Mouse (Mus musculus): Measurements from ENCODE around the gene Gm44503. TPM values are rescaled to one million over a fixed set of nuclear protein-coding genes. Genes with fewer than 3 reads are reported as not detected.

Gm44503 gene
- polyA plus RNA-seq, 1 experiment from 2014 or later = 0.31 TPM

DNA sequence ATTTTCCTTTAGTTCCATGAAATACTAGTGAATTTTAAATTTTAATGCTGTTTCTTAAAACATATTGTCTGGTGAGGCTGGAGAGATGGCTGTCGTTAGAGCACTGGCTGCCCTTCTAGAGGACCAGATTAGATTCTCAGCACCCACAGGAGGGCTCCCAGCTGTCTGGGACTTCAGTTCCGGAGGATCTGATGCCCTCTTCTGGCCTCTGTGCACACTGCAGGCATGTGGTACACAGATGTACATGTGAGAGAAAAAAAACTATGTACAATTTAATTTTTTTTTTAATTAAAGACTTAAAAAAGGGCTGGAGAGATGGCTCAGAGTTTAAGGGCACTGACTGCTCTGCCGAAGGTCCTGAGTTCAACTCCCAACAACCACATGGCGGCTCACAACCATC lies 23.3 kb upstream of the Gm44503 start:
- no peak for ATAC-seq (ENCODE audit: low FRiP score)

DNA sequence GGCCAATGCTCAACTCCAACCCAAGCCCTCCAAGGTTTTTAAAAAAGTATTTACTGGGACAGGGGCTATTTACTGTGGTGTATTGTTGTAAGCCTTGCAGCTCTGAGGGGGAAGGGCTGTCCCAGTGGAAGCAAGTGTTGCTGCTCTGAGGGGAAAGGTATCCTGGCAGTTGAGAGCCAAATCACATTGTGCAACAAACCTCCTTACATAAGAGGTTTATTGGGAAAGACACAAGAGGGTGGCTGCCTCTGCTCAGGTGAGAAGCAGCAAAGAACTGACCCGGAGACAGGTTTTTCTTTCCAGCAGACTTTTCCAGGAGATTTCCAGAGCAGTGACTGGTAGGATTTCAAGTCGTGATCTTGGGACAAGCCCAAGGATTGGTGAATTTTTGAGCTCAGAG lies 22.4 kb upstream of the Gm44503 start:
- no peak overlapping the region for H3K9ac ChIP-seq
- H3K4me2 ChIP-seq (replicated peaks) = no peak overlapping the region
- H3K36me3 ChIP-seq (replicated peaks; ENCODE audit: control insufficient read depth, insufficient read depth) = 0 out of 2 replicates have a peak, but pooled peaks cover 8% of the 10 kb centered on the region
- no peak overlapping the region for H3K4me3 ChIP-seq (replicated peaks; ENCODE audit: low read length)
- WGBS = 75% methylated on average over 2 of the region's 2 CpGs
- no peak overlapping the region for H3K27ac ChIP-seq
- no peaks in the 10 kb centered on the region for H3K27me3 ChIP-seq (ENCODE audit: control insufficient read depth, insufficient read depth, low read length)
- H3K4me1 ChIP-seq (replicated peaks; ENCODE audit: control insufficient read depth, insufficient read depth, low read length) = no peaks in the 10 kb centered on the region
- ATAC-seq (ENCODE audit: low FRiP score) = no peak
- no peak for DNase-seq (ENCODE audit: low spot score)
- H3K9me3 ChIP-seq (ENCODE audit: control insufficient read depth, low read length) = no peaks in the 10 kb centered on the region

More for the DNA sequence above, 23.3 kb upstream of the Gm44503 start:
- H3K36me3 ChIP-seq (replicated peaks; ENCODE audit: control insufficient read depth, insufficient read depth) = 0 out of 2 replicates have a peak, but pooled peaks cover 8% of the 10 kb centered on the region
- no peak overlapping the region for H3K4me3 ChIP-seq (replicated peaks; ENCODE audit: low read length)
- WGBS = 92% methylated on average over 4 of the region's 4 CpGs
- no peak overlapping the region for H3K4me2 ChIP-seq (replicated peaks)
- no peak overlapping the region for H3K9ac ChIP-seq
- H3K9me3 ChIP-seq (ENCODE audit: control insufficient read depth, low read length) = no peaks in the 10 kb centered on the region
- no peak overlapping the region for H3K27ac ChIP-seq
- DNase-seq (ENCODE audit: low spot score) = no peak
- no peaks in the 10 kb centered on the region for H3K4me1 ChIP-seq (replicated peaks; ENCODE audit: control insufficient read depth, insufficient read depth, low read length)
- H3K27me3 ChIP-seq (ENCODE audit: control insufficient read depth, insufficient read depth, low read length) = no peaks in the 10 kb centered on the region

DNA sequence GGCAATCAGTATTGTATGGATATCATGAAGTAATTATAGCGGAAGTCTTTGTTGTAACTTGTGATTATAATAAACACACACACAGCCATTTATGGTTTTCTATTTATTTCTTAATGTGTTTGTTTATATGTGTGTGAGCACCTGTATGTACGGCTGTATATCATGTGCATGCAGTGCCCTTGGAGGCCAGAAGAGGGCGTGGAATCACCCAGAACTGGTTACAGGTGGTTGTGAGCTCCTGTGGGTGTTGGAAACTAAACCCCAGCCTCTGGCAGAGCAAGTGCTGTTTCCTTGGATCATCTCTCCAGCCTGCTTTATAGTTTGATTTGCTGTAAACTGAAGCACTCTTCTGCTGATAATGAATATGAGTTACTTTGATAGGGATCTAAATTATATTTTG lies 15.2 kb upstream of the Gm44503 start:
- Histone ChIP-seq H3K4me3 (replicated peaks; ENCODE audit: low read length) (no peak overlapping the region), H3K9ac (no peak overlapping the region), H3K27ac (no peak overlapping the region), H3K4me2 (replicated peaks) (no peak overlapping the region), H3K4me1 (replicated peaks; ENCODE audit: control insufficient read depth, insufficient read depth, low read length) (no peaks in the 10 kb centered on the region), H3K27me3 (ENCODE audit: control insufficient read depth, insufficient read depth, low read length) (no peaks in the 10 kb centered on the region), H3K9me3 (ENCODE audit: control insufficient read depth, low read length) (no peaks in the 10 kb centered on the region), H3K36me3 (replicated peaks; ENCODE audit: control insufficient read depth, insufficient read depth) (peaks cover 37% of the 10 kb centered on the region)
- DNase-seq (ENCODE audit: low spot score) (no peak), ATAC-seq (ENCODE audit: low FRiP score) (no peak)
- 65% methylated on average over 3 of the region's 3 CpGs for WGBS

DNA sequence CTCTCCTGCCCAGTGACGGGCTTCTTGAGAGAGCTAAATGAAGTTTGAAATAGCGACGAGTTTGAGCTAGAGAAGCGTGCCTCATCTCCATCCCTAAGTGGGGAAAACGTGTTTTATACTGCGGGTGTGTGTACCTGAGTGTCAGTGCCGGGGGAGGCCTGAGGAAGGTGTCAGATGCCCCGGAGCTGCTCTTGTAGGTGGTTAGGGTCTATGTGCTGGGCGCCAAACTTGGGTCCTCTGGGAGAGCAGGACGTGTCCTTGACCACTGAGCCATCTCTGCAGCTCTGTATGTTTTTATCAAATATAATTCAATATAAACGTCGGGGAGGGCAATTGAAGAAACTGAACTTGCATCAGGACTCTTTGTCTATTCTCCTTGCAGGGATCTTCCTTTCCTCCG lies 14.4 kb upstream of the Gm44503 start:
- no peaks in the 10 kb centered on the region for H3K27me3 ChIP-seq (ENCODE audit: control insufficient read depth, insufficient read depth, low read length)

DNA sequence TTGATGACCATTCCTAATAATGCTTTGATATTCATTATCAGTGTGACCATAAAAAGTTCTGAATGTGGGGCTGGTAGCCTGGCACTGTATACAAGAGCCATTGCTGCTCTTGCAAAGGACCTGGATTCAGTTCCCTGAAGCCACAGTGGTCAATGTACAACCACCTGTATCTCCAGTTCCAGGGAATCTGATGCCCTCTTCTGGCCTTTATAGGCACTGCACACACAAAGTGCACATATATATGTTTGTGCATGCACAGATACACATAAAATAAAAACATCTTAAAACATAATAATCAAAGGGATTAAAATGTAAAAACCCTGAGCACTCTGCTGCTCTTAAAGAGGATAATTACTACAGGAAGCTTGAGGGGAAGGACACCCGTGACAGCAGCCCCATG lies 11.6 kb upstream of the Gm44503 start:
- Histone ChIP-seq H3K4me3 (replicated peaks; ENCODE audit: low read length) (no peak overlapping the region), H3K9me3 (ENCODE audit: control insufficient read depth, low read length) (no peaks in the 10 kb centered on the region)

More for the DNA sequence above, 14.4 kb upstream of the Gm44503 start:
- Histone ChIP-seq H3K27ac (no peak overlapping the region), H3K9me3 (ENCODE audit: control insufficient read depth, low read length) (no peaks in the 10 kb centered on the region), H3K4me1 (replicated peaks; ENCODE audit: control insufficient read depth, insufficient read depth, low read length) (no peaks in the 10 kb centered on the region), H3K36me3 (replicated peaks; ENCODE audit: control insufficient read depth, insufficient read depth) (peaks cover 37% of the 10 kb centered on the region), H3K9ac (no peak overlapping the region), H3K4me3 (replicated peaks; ENCODE audit: low read length) (no peak overlapping the region), H3K4me2 (replicated peaks) (no peak overlapping the region)
- 93% methylated on average over 13 of the region's 13 CpGs for WGBS
- DNase-seq (ENCODE audit: low spot score) (no peak), ATAC-seq (ENCODE audit: low FRiP score) (no peak)

DNA sequence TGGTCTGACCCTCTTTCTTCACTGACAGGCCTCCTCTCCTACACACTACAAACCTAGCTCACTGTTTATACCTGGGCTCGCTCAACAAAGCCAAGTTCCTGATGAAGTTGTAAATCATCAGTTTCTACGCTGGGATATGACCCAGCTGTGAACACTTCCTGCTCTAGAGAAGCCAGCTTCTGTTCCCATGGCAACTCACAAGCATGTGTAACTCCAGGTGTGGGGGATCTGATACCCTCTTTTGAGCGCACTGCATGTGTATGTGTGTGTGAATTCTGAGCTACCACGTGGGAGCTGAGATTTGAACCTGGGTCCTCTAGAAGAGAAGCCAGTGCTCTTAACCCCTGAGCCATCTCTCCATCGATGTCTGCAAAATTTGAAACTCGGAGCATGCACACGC lies 9.1 kb upstream of the Gm44503 start:
- no peak overlapping the region for H3K4me3 ChIP-seq (replicated peaks; ENCODE audit: low read length)
- 83% methylated on average over 7 of the region's 7 CpGs for WGBS
- DNase-seq (ENCODE audit: low spot score) (no peak), ATAC-seq (ENCODE audit: low FRiP score) (no peak)
- no peaks in the 10 kb centered on the region for H3K4me1 ChIP-seq (replicated peaks; ENCODE audit: control insufficient read depth, insufficient read depth, low read length)
- no peak overlapping the region for H3K9ac ChIP-seq
- H3K9me3 ChIP-seq (ENCODE audit: control insufficient read depth, low read length) = no peaks in the 10 kb centered on the region
- H3K27me3 ChIP-seq (ENCODE audit: control insufficient read depth, insufficient read depth, low read length) = no peaks in the 10 kb centered on the region
- H3K4me2 ChIP-seq (replicated peaks) = no peak overlapping the region
- peaks cover 25% of the 10 kb centered on the region for H3K36me3 ChIP-seq (replicated peaks; ENCODE audit: control insufficient read depth, insufficient read depth)
- no peak overlapping the region for H3K27ac ChIP-seq

More for the DNA sequence above, 11.6 kb upstream of the Gm44503 start:
- 96% methylated on average over 1 of the region's 1 CpGs for WGBS
- Histone ChIP-seq H3K27ac (no peak overlapping the region), H3K9ac (no peak overlapping the region), H3K4me2 (replicated peaks) (no peak overlapping the region), H3K4me1 (replicated peaks; ENCODE audit: control insufficient read depth, insufficient read depth, low read length) (no peaks in the 10 kb centered on the region), H3K36me3 (replicated peaks; ENCODE audit: control insufficient read depth, insufficient read depth) (peaks cover 37% of the 10 kb centered on the region), H3K27me3 (ENCODE audit: control insufficient read depth, insufficient read depth, low read length) (no peaks in the 10 kb centered on the region)
- no peak for ATAC-seq (ENCODE audit: low FRiP score)
- DNase-seq (ENCODE audit: low spot score) = no peak

DNA sequence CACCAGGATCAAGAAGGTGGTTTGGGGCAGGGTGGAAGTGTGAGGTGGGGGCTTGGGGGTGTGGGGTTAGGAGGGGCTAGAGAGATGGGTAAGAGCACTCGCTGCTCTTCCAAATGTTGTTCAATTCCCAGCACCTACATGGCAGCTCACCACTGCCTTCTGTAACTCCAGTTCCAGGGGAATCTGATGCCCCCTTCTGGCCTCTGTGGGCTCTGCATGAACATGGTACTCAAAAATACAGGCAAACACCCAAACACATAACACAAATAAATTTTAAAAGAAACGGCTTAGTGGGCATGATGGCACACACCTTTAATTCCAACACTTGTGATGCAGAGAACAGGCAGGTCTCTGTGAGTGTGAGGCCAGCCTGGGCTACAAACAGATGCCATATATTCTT lies 3.9 kb upstream of the Gm44503 start:
- Histone ChIP-seq H3K9me3 (ENCODE audit: control insufficient read depth, low read length) (no peaks in the 10 kb centered on the region), H3K27ac (no peak overlapping the region), H3K4me2 (replicated peaks) (no peak overlapping the region), H3K9ac (no peak overlapping the region), H3K36me3 (replicated peaks; ENCODE audit: control insufficient read depth, insufficient read depth) (no peaks in the 10 kb centered on the region), H3K4me3 (replicated peaks; ENCODE audit: low read length) (no peak overlapping the region), H3K27me3 (ENCODE audit: control insufficient read depth, insufficient read depth, low read length) (no peaks in the 10 kb centered on the region), H3K4me1 (replicated peaks; ENCODE audit: control insufficient read depth, insufficient read depth, low read length) (peaks cover 7% of the 10 kb centered on the region; the same call in 1 of the 2 replicates)
- ATAC-seq (ENCODE audit: low FRiP score) (no peak), DNase-seq (ENCODE audit: low spot score) (no peak)
- WGBS = 55% methylated on average over 2 of the region's 2 CpGs

DNA sequence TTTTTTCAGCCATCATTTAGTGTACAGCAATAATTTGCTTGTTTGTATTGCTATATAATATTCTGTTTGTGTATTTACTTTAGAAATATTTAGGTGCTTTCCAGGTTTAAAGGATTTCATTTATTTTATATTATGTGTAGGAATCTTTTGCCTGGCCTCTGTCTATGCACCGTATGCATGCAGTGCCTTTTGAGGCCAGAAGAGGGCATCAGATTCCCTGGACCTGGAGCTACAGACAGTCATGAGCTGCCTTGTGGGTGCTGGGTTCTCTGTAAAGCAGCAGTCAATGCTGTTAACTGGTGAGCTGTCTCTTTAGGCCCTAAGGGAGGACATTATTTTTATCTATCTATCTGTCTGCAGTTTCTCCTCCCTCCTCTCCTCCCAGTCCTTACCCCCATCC lies 3.1 kb upstream of the Gm44503 start:
- ATAC-seq (ENCODE audit: low FRiP score) (no peak), DNase-seq (ENCODE audit: low spot score) (peak; percentile 56)
- Histone ChIP-seq H3K9ac (no peak overlapping the region), H3K27ac (no peak overlapping the region), H3K4me1 (replicated peaks; ENCODE audit: control insufficient read depth, insufficient read depth, low read length) (peaks cover 7% of the 10 kb centered on the region; the same call in 1 of the 2 replicates), H3K4me3 (replicated peaks; ENCODE audit: low read length) (no peak overlapping the region), H3K4me2 (replicated peaks) (no peak overlapping the region), H3K27me3 (ENCODE audit: control insufficient read depth, insufficient read depth, low read length) (no peaks in the 10 kb centered on the region), H3K9me3 (ENCODE audit: control insufficient read depth, low read length) (no peaks in the 10 kb centered on the region), H3K36me3 (replicated peaks; ENCODE audit: control insufficient read depth, insufficient read depth) (no peaks in the 10 kb centered on the region)
- 14% methylated on average over 1 of the region's 1 CpGs for WGBS

DNA sequence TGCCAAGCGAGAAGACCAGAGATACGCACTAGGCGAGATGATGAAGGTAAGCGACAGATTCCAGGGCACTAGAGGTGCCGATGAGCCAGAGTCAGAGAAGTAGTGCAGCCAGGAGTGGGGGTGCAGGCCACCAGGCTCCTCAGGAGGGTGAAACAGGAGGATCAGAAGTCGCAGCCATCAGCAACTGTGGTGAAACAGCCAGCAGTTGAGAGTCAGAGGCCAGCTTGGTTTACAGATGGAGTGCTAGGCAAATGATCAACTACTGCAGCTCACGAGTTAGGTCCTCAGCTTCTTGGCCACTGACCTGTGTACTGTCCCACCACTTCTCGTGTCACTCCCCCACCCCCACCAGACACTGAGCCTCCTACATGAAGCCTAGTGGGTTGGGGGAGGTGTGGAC lies 2.7 kb downstream of the Gm44503 start:
- Histone ChIP-seq H3K4me3 (replicated peaks; ENCODE audit: low read length) (no peak overlapping the region), H3K27ac (no peak overlapping the region), H3K4me2 (replicated peaks) (no peak overlapping the region), H3K9ac (no peak overlapping the region), H3K27me3 (ENCODE audit: control insufficient read depth, insufficient read depth, low read length) (no peaks in the 10 kb centered on the region), H3K9me3 (ENCODE audit: control insufficient read depth, low read length) (no peaks in the 10 kb centered on the region), H3K4me1 (replicated peaks; ENCODE audit: control insufficient read depth, insufficient read depth, low read length) (peaks cover 7% of the 10 kb centered on the region; the same call in 1 of the 2 replicates), H3K36me3 (replicated peaks; ENCODE audit: control insufficient read depth, insufficient read depth) (no peaks in the 10 kb centered on the region)
- ATAC-seq (ENCODE audit: low FRiP score) (no peak), DNase-seq (ENCODE audit: low spot score) (no peak)
- 81% methylated on average over 8 of the region's 8 CpGs for WGBS

DNA sequence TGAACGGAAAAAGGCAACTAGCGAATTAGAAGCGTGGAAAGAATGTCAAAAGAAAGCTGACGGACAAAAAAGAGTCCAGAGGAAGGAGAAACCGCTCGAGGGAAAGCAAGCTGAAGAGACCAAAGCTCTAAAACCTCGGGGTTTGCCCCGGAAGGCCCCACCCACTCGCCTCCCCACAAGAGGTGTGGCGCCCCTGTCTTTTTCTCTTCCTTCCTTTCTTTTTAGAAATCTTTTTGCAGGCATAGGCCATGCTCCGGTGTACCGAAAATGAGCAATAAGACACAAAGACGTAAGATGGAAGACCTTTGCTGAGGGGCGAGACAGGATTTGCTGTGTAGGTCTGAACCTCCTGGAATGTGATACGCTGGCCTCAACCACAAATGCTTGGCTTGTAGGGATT lies 3.3 kb downstream of the Gm44503 start:
- Histone ChIP-seq H3K36me3 (replicated peaks; ENCODE audit: control insufficient read depth, insufficient read depth) (no peaks in the 10 kb centered on the region), H3K9me3 (ENCODE audit: control insufficient read depth, low read length) (no peaks in the 10 kb centered on the region), H3K27me3 (ENCODE audit: control insufficient read depth, insufficient read depth, low read length) (no peaks in the 10 kb centered on the region), H3K4me3 (replicated peaks; ENCODE audit: low read length) (no peak overlapping the region), H3K4me2 (replicated peaks) (no peak overlapping the region), H3K4me1 (replicated peaks; ENCODE audit: control insufficient read depth, insufficient read depth, low read length) (peaks cover 7% of the 10 kb centered on the region; the same call in 1 of the 2 replicates), H3K27ac (no peak overlapping the region), H3K9ac (no peak overlapping the region)
- ATAC-seq (ENCODE audit: low FRiP score) = no peak
- no peak for DNase-seq (ENCODE audit: low spot score)
- 78% methylated on average over 15 of the region's 15 CpGs for WGBS
